Mouse (Mus musculus): Measurements from ENCODE around the gene Tctex1d1.

The Tctex1d1 gene

GRCm38 (mm10) chr4:102978440-102978839 lies at the start of gene Tctex1d1:
Gene Tctex1d1, plus strand, starts transcription at chr4:102978606.
- ChIA-PET CTCF (no interaction called here), POLR2A (interaction anchor here in 1 of 4 experiments (1.1 to 1.4 kb wide), 2 partner anchors 13 to 237 kb away, joined by 3 to 4 read pairs; partner anchors contain the start of gene Slc35d1)

GRCm38 (mm10) chr4:102929491-102929890 lies 48.9 kb upstream of the Tctex1d1 start:
- ChIA-PET POLR2A (no interaction called here), CTCF (interaction anchor here in 1 of 4 experiments (1.1 kb wide), 1 partner anchor 69 kb away, joined by 3 read pairs; no protein-coding TSS in a partner anchor)

GRCm38 (mm10) chr4:102930679-102931078 lies 47.7 kb upstream of the Tctex1d1 start:
- ChIA-PET CTCF (no interaction called here), POLR2A (no interaction called here)

GRCm38 (mm10) chr4:102940266-102940665 lies 38.1 kb upstream of the Tctex1d1 start:
- CTCF ChIA-PET: no interaction called here

GRCm38 (mm10) chr4:102940738-102941137 lies 37.7 kb upstream of the Tctex1d1 start:
- CTCF ChIA-PET: interaction anchor here in 1 of 4 experiments (0.6 kb wide), 1 partner anchor 200 kb away, joined by 3 read pairs; no protein-coding TSS in a partner anchor
- POLR2A ChIA-PET: no interaction called here

More at GRCm38 (mm10) chr4:102940266-102940665, 38.1 kb upstream of the Tctex1d1 start:
- POLR2A ChIA-PET: no interaction called here

- ChIA-PET POLR2A (no interaction called here), CTCF (interaction anchor here in 2 of 4 experiments (0.5 to 0.7 kb wide), 2 partner anchors 10 to 215 kb away, joined by 3 to 4 read pairs; no protein-coding TSS in a partner anchor)
Observed at GRCm38 (mm10) chr4:102944325-102944724, 34.1 kb upstream of the Tctex1d1 start.

GRCm38 (mm10) chr4:102952476-102952875 lies 25.9 kb upstream of the Tctex1d1 start:
- ChIA-PET CTCF (no interaction called here), POLR2A (no interaction called here)

GRCm38 (mm10) chr4:102955294-102955956 lies 23.0 kb upstream of the Tctex1d1 start:
- POLR2A ChIA-PET: interaction anchor here in 1 of 4 experiments (0.5 kb wide), 1 partner anchor 168 kb away, joined by 7 read pairs; no protein-coding TSS in a partner anchor
- CTCF ChIA-PET: no interaction called here

GRCm38 (mm10) chr4:102959409-102959808 lies 19.0 kb upstream of the Tctex1d1 start:
- ChIA-PET CTCF (no interaction called here), POLR2A (interaction anchor here in 1 of 4 experiments (0.5 kb wide), 1 partner anchor 11 kb away, joined by 14 read pairs; no protein-coding TSS in a partner anchor)

GRCm38 (mm10) chr4:102964174-102964573 lies 14.2 kb upstream of the Tctex1d1 start:
- ChIA-PET CTCF (no interaction called here), POLR2A (no interaction called here)

GRCm38 (mm10) chr4:102967811-102968210 lies 10.6 kb upstream of the Tctex1d1 start:
- CTCF ChIA-PET: no interaction called here
- POLR2A ChIA-PET: no interaction called here

GRCm38 (mm10) chr4:102969599-102969998 lies 8.8 kb upstream of the Tctex1d1 start:
- CTCF ChIA-PET: no interaction called here
- POLR2A ChIA-PET: interaction anchor here in 1 of 4 experiments (0.6 kb wide), 1 partner anchor 400 kb away, joined by 4 read pairs; no protein-coding TSS in a partner anchor

GRCm38 (mm10) chr4:102971159-102971558 lies 7.2 kb upstream of the Tctex1d1 start:
- ChIA-PET POLR2A (no interaction called here), CTCF (no interaction called here)

- CTCF ChIA-PET: no interaction called here
- POLR2A ChIA-PET: interaction anchor here in 1 of 4 experiments (0.5 kb wide), 1 partner anchor 341 kb away, joined by 5 read pairs; the partner anchor contains the start of gene Oma1
Observed at GRCm38 (mm10) chr4:102972071-102972470, 6.3 kb upstream of the Tctex1d1 start.

- ChIA-PET CTCF (interaction anchor here in 1 of 4 experiments (0.6 kb wide), 1 partner anchor 745 kb away, joined by 5 read pairs; no protein-coding TSS in a partner anchor), POLR2A (no interaction called here)
Observed at GRCm38 (mm10) chr4:102974172-102974571, 4.2 kb upstream of the Tctex1d1 start.

GRCm38 (mm10) chr4:102976290-102977275 lies 1.8 kb upstream of the Tctex1d1 start:
- ChIA-PET CTCF (no interaction called here), POLR2A (interaction anchor here in 1 of 4 experiments (0.6 to 1.4 kb wide), 7 partner anchors 9 to 1617 kb away, joined by 3 to 7 read pairs (median 4); partner anchors contain the start of gene Slc35d1)

GRCm38 (mm10) chr4:102977778-102978321 lies 556 bp upstream of the Tctex1d1 start:
- ChIA-PET POLR2A (interaction anchor here in 1 of 4 experiments (1.1 to 1.4 kb wide), 3 partner anchors 14 to 237 kb away, joined by 3 to 4 read pairs (median 3); partner anchors contain the start of gene Slc35d1), CTCF (interaction anchor here in 1 of 4 experiments (0.5 kb wide), 1 partner anchor 1792 kb away, joined by 3 read pairs; no protein-coding TSS in a partner anchor)

- ChIA-PET CTCF (no interaction called here), POLR2A (no interaction called here)
Observed at GRCm38 (mm10) chr4:102979385-102979784, 979 bp downstream of the Tctex1d1 start.

GRCm38 (mm10) chr4:102981709-102982108 lies 3.3 kb downstream of the Tctex1d1 start:
- ChIA-PET POLR2A (no interaction called here), CTCF (no interaction called here)
